Mouse (Mus musculus) stomach, embryonic 15.5 days (tissue): ENCODE data around the gene Proser3. TPM values are rescaled to one million over a fixed set of nuclear protein-coding genes. Genes with fewer than 3 reads are reported as not detected.

Experiments used
- ATAC-seq: fragments of 200-750 bp; cut with Nextera tagmentation; 2 replicates; pipeline ENCODE4 v1.8.0; 2017; ENCODE audit warnings: low read depth, moderate number of reproducible peaks, moderate TSS enrichment; ENCODE audit not compliant: insufficient read depth, low FRiP score
- H3K27ac ChIP-seq: fragments of 300-500 bp; sonication (generic); 2 replicates; pipeline ENCODE4 v1.5.1; 2015; ENCODE audit warnings: mild to moderate bottlenecking, inconsistent platforms
- H3K27me3 ChIP-seq: fragments of 300-500 bp; sonication (generic); replicated peaks from 2 replicates; pipeline ENCODE4 v1.6.1; 2015; ENCODE audit warnings: inconsistent platforms
- H3K36me3 ChIP-seq: fragments of 300-500 bp; sonication (generic); 2 replicates; pipeline ENCODE4 v1.6.1; 2015; ENCODE audit warnings: inconsistent platforms
- H3K4me1 ChIP-seq: fragments of 300-500 bp; sonication (generic); 2 replicates; pipeline ENCODE4 v1.6.1; 2015; ENCODE audit warnings: inconsistent platforms
- H3K4me2 ChIP-seq: fragments of 300-500 bp; sonication (generic); 2 replicates; pipeline ENCODE4 v1.6.1; 2015; ENCODE audit warnings: mild to moderate bottlenecking, inconsistent platforms
- H3K4me3 ChIP-seq: fragments of 300-500 bp; sonication (generic); replicated peaks from 2 replicates; pipeline ENCODE4 v1.5.1; 2015; ENCODE audit warnings: inconsistent platforms
- H3K9ac ChIP-seq: fragments of 300-500 bp; sonication (generic); 2 replicates; pipeline ENCODE4 v1.6.1; 2015; ENCODE audit warnings: inconsistent platforms
- H3K9me3 ChIP-seq: fragments of 300-500 bp; sonication (generic); 2 replicates; pipeline ENCODE4 v1.6.1; 2016; ENCODE audit warnings: inconsistent platforms
- whole genome bisulfite sequencing: fragments of 180-500 bp; shearing (Covaris S2); methylation state at CpG from one replicate; pipeline ENCODE4 v1.1.7; 2015; 5-methylcytosine and 5-hydroxymethylcytosine counted together
- polyA plus RNA-seq: library from polyadenylated mRNA; unstranded; fragments of >200 nt; fragmentation: Nextera tagmentation; extraction: Ambion mirVana; gene quantifications from 2 replicates; pipeline ENCODE4 v1.2.1, GENCODE M21; 2015

Gene Proser3
- polyA plus RNA-seq, 1 experiment from 2014 or later = 11.1 TPM

DNA sequence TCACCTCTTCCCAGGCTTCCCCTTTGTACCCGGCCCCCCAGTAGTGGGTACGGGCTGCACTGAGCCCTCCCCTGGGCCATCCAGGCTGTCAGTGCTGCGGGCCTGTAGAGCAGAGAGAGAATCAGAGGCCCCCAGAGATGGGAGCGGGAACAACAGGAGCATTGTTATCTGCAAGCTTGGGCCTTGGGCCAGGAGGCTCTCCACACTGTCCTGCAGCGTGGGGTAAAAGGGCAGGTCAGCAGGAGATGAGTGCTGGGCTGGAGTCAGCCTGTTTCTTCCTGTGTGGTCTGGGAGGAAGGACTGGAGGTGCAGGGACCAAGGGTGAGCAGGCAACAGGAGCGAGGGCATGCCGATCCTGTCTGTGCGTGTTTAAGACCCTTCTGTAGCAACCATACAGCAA is 19.2 kb downstream of the Proser3 start:
- Histone ChIP-seq H3K27me3 (no peaks in the 10 kb centered on the region), H3K27ac (no peak overlapping the region), H3K9ac (no peak overlapping the region), H3K9me3 (no peaks in the 10 kb centered on the region), H3K36me3 (peaks cover 35% of the 10 kb centered on the region), H3K4me3 (no peak overlapping the region), H3K4me2 (0 out of 2 replicates have a peak overlapping the region, but pooled peaks have one; percentile 96), H3K4me1 (peaks cover 15% of the 10 kb centered on the region; the same call in 1 of the 2 replicates)
- no peak for ATAC-seq
- 51% methylated on average over 8 of the region's 8 CpGs for WGBS

DNA sequence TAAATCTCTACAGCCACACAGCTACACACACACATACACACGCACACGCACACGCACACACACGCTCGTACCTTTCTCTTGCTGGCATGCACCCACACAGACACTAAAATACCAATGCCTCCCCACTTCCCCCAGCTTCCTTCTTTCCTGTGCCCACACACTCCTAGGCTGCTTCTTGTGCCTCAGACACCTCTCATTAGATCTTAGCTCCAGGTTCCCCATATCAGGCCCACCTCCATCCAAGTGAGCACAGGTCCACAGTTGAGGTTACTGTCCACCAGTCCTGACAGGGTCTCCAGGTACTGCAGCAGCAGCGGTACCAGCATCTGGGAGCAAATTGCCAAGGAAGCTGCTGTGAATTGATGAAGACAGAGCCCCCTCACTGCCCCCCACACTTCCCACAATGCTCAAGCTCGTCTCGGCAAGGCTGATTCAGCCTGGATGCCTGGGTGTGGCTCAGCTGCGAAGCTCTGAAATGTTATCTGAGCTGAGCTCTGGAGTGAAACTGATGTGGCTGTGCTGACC is 20.7 kb downstream of the Proser3 start:
- H3K27ac ChIP-seq = no peak overlapping the region
- no peak overlapping the region for H3K4me3 ChIP-seq
- H3K9ac ChIP-seq = no peak overlapping the region
- no peak overlapping the region for H3K4me2 ChIP-seq
- no peak for ATAC-seq
- 73% methylated on average over 9 of the region's 9 CpGs for WGBS
- no peaks in the 10 kb centered on the region for H3K9me3 ChIP-seq
- peaks cover 22% of the 10 kb centered on the region; the same call in 1 of the 2 replicates for H3K4me1 ChIP-seq
- H3K36me3 ChIP-seq = peaks cover 40% of the 10 kb centered on the region
- H3K27me3 ChIP-seq = no peaks in the 10 kb centered on the region

DNA sequence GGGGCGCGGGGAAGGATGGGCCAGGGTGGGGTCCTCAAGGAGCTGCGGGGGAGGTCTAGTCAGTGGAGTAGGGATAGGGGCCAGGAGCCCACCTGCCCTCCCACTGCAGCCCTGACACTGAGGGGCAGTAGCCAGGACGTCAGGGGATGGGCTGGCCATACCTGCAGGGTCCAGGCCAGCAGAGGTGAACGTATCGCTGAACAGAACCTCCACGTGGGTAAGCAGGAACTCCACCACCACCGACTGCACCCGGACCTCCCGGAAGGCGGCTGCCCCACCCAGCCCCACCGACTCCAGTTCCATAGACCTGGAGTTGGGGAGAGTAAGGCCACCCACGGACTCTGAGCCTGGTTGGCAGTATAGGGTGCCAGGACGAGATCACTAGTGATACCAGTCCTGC is 25.1 kb downstream of the Proser3 start:
- Histone ChIP-seq H3K36me3 (peaks cover 52% of the 10 kb centered on the region), H3K4me2 (no peak overlapping the region), H3K9me3 (no peaks in the 10 kb centered on the region), H3K4me3 (no peak overlapping the region), H3K9ac (no peak overlapping the region), H3K4me1 (peaks cover 19% of the 10 kb centered on the region; the same call in 1 of the 2 replicates), H3K27me3 (no peaks in the 10 kb centered on the region), H3K27ac (no peak overlapping the region)
- no peak for ATAC-seq
- 68% methylated on average over 14 of the region's 14 CpGs for WGBS

DNA sequence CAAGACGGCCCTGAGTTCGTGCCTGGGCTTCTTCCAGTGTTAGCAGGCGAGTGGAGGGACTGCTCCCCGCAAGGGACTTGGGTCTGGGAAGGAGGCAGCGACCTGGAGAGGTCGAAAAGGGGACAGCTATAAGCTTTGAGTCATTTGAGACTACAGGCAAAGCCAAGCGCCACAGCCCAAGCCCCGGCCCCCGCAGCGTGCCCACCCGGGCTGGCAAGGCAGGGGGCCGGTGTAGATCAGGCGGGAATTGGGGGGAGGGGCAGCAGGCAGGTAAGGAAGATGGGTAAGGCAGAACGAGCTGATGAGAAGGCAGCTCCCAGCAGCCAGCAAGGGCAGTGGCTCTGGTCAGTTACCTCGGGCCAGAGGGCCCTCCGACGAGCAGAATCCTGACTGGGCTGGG is 25.7 kb downstream of the Proser3 start:
- no peak for ATAC-seq
- H3K9me3 ChIP-seq = no peaks in the 10 kb centered on the region
- H3K4me1 ChIP-seq = peaks cover 16% of the 10 kb centered on the region; the same call in 1 of the 2 replicates
- peak overlapping the region; percentile 26; the same call in 1 of the 2 replicates for H3K27ac ChIP-seq
- H3K4me2 ChIP-seq = peak overlapping the region; percentile 37
- H3K4me3 ChIP-seq = no peak overlapping the region; the same call in 1 of the 2 replicates
- no peak overlapping the region for H3K9ac ChIP-seq
- H3K27me3 ChIP-seq = no peaks in the 10 kb centered on the region
- WGBS = 32% methylated on average over 17 of the region's 17 CpGs
- H3K36me3 ChIP-seq = peaks cover 48% of the 10 kb centered on the region

DNA sequence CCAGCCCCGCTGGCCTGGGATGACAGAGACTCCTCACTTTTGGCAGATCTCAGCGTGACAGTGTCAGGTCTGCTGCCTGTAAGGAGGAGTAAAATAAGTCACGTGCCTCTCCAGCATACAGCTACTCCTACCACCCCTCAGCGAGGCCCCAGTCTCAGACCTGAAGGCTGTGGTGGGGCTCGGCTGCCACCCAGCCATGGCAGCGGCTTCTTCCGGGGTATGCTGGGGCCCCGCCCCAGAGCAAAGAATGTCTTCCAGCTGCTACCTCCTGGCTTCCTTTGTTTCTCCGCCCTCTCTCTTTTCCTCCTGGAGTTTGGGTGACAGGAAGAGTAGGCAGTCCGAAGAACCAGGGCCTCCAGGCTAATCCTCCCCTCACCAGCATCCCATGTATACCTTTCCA is 26.1 kb downstream of the Proser3 start:
- WGBS = 30% methylated on average over 10 of the region's 10 CpGs
- Histone ChIP-seq H3K4me2 (peak overlapping the region; percentile 37), H3K4me3 (no peak overlapping the region; the same call in 1 of the 2 replicates), H3K9ac (no peak overlapping the region), H3K27ac (peak overlapping the region; percentile 26; the same call in 1 of the 2 replicates), H3K27me3 (no peaks in the 10 kb centered on the region), H3K36me3 (peaks cover 45% of the 10 kb centered on the region), H3K9me3 (no peaks in the 10 kb centered on the region), H3K4me1 (peaks cover 14% of the 10 kb centered on the region; the same call in 1 of the 2 replicates)
- ATAC-seq = no peak

DNA sequence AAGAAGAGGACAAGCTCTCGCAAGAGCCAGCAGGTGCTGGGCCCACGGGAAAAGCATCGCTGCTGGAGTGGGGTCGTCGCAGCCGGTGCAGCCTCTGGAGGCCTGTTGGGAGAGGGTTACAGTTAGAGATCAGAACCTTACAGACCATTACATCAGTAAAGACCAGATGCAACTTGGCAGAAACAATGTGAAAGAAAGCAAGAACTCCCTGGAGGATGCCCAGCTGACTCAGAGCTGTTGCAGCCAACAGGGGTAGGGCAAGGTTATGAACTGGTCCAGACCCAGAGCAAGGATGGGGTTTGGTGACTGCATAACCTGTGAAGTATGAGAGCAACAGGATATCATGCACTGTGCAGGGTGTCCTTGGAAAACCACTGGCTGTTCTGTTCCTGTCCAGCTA is 27.6 kb downstream of the Proser3 start:
- no peak for ATAC-seq
- 86% methylated on average over 6 of the region's 6 CpGs for WGBS
- Histone ChIP-seq H3K36me3 (peaks cover 34% of the 10 kb centered on the region), H3K27ac (no peak overlapping the region), H3K9me3 (no peaks in the 10 kb centered on the region), H3K9ac (no peak overlapping the region), H3K4me1 (peaks cover 14% of the 10 kb centered on the region; the same call in 1 of the 2 replicates), H3K4me3 (no peak overlapping the region), H3K4me2 (no peak overlapping the region), H3K27me3 (no peaks in the 10 kb centered on the region)

DNA sequence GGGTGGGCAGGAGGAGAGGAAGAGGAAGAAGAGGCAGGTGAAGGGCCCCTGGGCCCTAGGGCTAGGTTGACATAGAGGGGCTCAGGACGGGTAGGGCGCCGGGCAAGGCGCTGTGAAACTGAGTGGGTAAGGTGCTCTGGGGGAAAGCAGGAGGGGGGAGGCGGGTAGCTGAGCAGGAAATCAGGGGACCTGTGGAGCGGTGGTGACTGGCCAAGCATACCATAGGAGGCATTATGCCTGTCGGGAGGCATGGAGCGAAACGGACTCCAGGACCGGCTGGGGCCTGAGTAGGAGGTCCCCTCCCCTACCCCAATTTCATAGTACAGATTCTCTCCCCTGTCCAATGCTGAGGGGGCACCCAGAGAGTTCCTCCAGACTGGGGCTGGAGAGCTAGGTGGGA is 29.2 kb downstream of the Proser3 start:
- no peak overlapping the region for H3K9ac ChIP-seq
- no peaks in the 10 kb centered on the region for H3K9me3 ChIP-seq
- H3K4me1 ChIP-seq = peaks cover 14% of the 10 kb centered on the region; the same call in 1 of the 2 replicates
- H3K4me3 ChIP-seq = no peak overlapping the region
- WGBS = 92% methylated on average over 10 of the region's 10 CpGs
- no peak overlapping the region for H3K27ac ChIP-seq
- no peaks in the 10 kb centered on the region for H3K27me3 ChIP-seq
- no peak overlapping the region for H3K4me2 ChIP-seq
- peaks cover 19% of the 10 kb centered on the region for H3K36me3 ChIP-seq
- no peak for ATAC-seq

DNA sequence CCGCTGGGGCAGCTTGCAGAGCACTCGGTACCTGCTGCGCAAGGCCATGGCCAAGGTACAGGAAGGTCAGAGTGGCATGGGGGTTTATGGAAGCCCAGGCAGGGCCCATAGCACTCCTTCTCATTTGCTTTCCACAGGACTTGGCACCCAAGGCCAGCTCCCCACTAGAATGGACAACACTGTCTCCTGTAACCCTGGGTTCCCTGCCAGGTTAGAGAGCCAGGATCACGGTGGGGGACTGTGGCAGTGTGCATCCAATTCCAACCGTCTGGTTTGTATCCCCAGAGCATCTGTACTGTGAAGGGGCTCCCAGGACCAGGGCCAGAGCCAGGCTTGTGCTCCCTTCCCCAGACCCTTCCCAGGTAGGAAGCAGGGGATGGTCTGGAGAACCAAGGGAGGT is 31.2 kb downstream of the Proser3 start:
- ATAC-seq = no peak
- H3K27ac ChIP-seq = no peak overlapping the region
- no peak overlapping the region for H3K4me3 ChIP-seq
- no peak overlapping the region for H3K9ac ChIP-seq
- 0 out of 2 replicates have a peak, but pooled peaks cover 1% of the 10 kb centered on the region for H3K4me1 ChIP-seq
- WGBS = 69% methylated on average over 5 of the region's 5 CpGs
- peaks cover 15% of the 10 kb centered on the region; the same call in 1 of the 2 replicates for H3K36me3 ChIP-seq
- no peak overlapping the region for H3K4me2 ChIP-seq
- no peaks in the 10 kb centered on the region for H3K27me3 ChIP-seq
- H3K9me3 ChIP-seq = no peaks in the 10 kb centered on the region

DNA sequence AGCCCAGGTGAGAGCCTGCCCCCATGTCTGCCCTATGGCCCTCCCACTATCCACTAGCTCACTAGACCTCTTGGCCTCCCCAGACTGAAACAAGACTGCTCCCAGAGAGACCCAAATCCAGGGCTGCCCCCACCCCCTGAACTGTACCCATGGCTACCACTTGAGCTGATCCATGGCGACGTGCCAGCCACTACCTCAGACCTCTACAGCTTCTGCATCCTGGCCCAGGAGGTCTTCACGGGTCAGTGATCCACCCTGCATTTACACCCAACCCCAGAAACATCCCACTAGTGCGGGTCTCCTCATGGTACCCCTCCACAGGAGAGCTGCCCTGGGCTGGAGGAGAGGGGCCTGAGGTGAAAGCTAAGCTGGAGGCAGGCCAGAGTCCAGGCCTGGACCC is 31.7 kb downstream of the Proser3 start:
- WGBS = 81% methylated on average over 4 of the region's 4 CpGs
- no peak for ATAC-seq
- Histone ChIP-seq H3K4me2 (no peak overlapping the region), H3K27me3 (no peaks in the 10 kb centered on the region), H3K4me3 (no peak overlapping the region), H3K27ac (no peak overlapping the region), H3K9me3 (no peaks in the 10 kb centered on the region), H3K4me1 (no peaks in the 10 kb centered on the region), H3K9ac (no peak overlapping the region), H3K36me3 (peaks cover 15% of the 10 kb centered on the region; the same call in 1 of the 2 replicates)

DNA sequence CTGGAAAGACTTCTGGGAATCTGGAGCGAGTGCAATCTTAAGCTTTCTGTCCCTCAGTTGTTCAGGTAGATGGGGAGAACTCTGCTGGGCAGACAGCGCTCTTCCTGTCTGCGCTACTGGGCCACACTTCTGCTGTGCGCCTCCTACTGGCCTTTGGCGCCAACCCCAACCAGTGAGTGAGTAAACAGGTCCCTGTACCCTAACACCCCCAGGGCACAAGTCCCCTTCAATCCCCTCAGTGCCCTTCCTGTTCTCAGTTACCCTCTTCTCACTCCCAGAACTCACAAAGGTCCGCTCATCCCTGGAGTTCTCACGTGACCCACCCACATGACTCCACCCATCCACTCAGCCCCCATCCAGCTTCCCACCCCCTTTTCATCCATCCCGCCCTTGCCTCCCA is 33.8 kb downstream of the Proser3 start:
- no peak overlapping the region for H3K9ac ChIP-seq
- no peak overlapping the region for H3K4me3 ChIP-seq
- H3K27ac ChIP-seq = no peak overlapping the region
- 34% methylated on average over 8 of the region's 8 CpGs for whole genome bisulfite sequencing
- H3K4me2 ChIP-seq = no peak overlapping the region
- H3K27me3 ChIP-seq = no peaks in the 10 kb centered on the region
- no peak for ATAC-seq
- H3K4me1 ChIP-seq = no peaks in the 10 kb centered on the region
- H3K9me3 ChIP-seq = no peaks in the 10 kb centered on the region
- 0 out of 2 replicates have a peak, but pooled peaks cover under 1% of the 10 kb centered on the region for H3K36me3 ChIP-seq

DNA sequence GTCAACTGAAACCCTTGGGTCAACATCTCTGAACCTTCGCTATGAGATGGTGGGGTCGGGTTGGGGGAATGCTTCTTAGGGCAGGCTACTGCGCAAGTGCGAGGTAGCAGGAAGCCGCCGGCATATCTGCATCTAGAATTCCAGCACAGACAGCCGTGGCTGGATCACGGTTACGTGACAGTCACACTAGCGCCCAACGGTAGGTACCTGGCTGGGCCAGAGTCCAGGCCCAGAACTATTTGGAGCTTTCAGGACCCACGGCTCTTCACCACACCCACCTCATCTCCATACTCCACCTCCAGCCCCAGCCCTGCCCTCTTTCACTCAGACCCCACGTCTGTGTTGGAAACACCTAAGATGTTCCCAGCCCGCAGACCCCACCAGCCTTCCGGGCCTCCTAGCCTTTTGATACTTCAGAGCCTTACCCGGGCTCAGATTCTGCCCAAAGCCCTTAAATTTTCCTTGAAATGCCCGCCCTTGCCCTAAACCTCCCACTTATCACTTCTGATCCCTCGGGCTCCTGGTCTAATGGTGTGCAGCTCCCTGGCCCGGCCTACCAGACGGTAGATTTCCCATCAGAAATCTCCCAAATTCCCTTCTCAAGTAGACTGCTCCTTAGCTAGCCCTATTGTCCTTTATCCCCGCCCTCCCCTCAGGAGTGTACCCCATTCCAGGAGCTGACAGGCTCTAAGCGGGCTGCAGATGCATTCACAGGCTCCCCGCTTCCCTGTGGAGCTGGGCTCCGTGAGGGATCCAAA is 36.9 kb downstream of the Proser3 start:
- Histone ChIP-seq H3K4me3 (no peak overlapping the region), H3K36me3 (no peaks in the 10 kb centered on the region), H3K9ac (no peak overlapping the region), H3K4me2 (no peak overlapping the region), H3K9me3 (no peaks in the 10 kb centered on the region), H3K27me3 (no peaks in the 10 kb centered on the region), H3K27ac (no peak overlapping the region), H3K4me1 (no peaks in the 10 kb centered on the region)
- ATAC-seq = no peak
- 56% methylated on average over 24 of the region's 24 CpGs for WGBS

DNA sequence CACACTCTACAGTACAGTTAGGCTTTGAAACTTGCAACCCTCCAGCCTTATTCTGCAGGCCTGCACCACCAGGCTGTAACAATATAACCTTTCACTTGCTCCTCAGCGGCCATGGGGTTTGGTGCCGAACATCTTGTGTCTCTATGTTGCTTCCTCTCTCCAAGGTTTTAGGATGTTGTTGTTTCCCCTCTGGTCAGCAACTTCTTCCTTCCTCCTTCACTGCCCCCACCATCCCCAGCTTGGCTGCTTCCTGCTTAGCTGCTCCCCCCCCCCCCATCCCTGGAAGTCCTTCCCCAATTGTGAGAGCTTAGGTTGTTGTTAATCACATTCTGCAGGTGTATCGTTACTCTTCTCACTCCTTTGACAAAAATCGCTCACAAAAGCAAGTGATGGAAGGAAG is 44.0 kb downstream of the Proser3 start:
- Histone ChIP-seq H3K27me3 (no peaks in the 10 kb centered on the region), H3K4me1 (no peaks in the 10 kb centered on the region), H3K4me3 (no peak overlapping the region), H3K9me3 (no peaks in the 10 kb centered on the region), H3K27ac (no peak overlapping the region), H3K9ac (no peak overlapping the region), H3K4me2 (no peak overlapping the region), H3K36me3 (no peaks in the 10 kb centered on the region)
- WGBS = 62% methylated on average over 4 of the region's 4 CpGs
- no peak for ATAC-seq
